Mouse (Mus musculus): Measurements from ENCODE around the gene Aldh1b1.

Aldh1b1 gene

GRCm38 (mm10) chr4:45824761-45825556 lies 26.1 kb downstream of the Aldh1b1 start:
- WGBS: 45% methylated on average over 14 of the region's 14 CpGs

- WGBS: 2% methylated on average over 90 of the region's 91 CpGs
Measured at GRCm38 (mm10) chr4:45826275-45827040, 27.6 kb downstream of the Aldh1b1 start, which contains the start of gene Igfbpl1. Igfbpl1 (minus strand) TSS chr4:45826923.

GRCm38 (mm10) chr4:45829907-45830759 lies 31.3 kb downstream of the Aldh1b1 start:
- WGBS: 63% methylated on average over 13 of the region's 13 CpGs

GRCm38 (mm10) chr4:45831996-45832395 lies 33.2 kb downstream of the Aldh1b1 start:
- 50% methylated on average over 7 of the region's 7 CpGs for WGBS

GRCm38 (mm10) chr4:45833461-45833860 lies 34.6 kb downstream of the Aldh1b1 start:
- 60% methylated on average over 5 of the region's 5 CpGs for WGBS

- 36% methylated on average over 14 of the region's 14 CpGs for WGBS
Measured at GRCm38 (mm10) chr4:45844355-45844754, 45.5 kb downstream of the Aldh1b1 start.

GRCm38 (mm10) chr4:45846263-45846662 lies 47.4 kb downstream of the Aldh1b1 start:
- 97% methylated on average over 2 of the region's 2 CpGs for WGBS

- WGBS: 84% methylated on average over 10 of the region's 10 CpGs
Measured at GRCm38 (mm10) chr4:45848109-45848824, 49.4 kb downstream of the Aldh1b1 start, which contains the start of gene Stra6l. Stra6l (plus strand) TSS chr4:45848664.

- 65% methylated on average over 10 of the region's 10 CpGs for WGBS
Measured at GRCm38 (mm10) chr4:45848825-45849156, 50.0 kb downstream of the Aldh1b1 start.

- WGBS: 80% methylated on average over 1 of the region's 1 CpGs
Measured at GRCm38 (mm10) chr4:45849419-45849818, 50.6 kb downstream of the Aldh1b1 start.

GRCm38 (mm10) chr4:45851640-45852051 lies 52.8 kb downstream of the Aldh1b1 start:
- 74% methylated on average over 3 of the region's 3 CpGs for WGBS

- 79% methylated on average over 15 of the region's 15 CpGs for WGBS
Measured at GRCm38 (mm10) chr4:45853496-45854246, 54.8 kb downstream of the Aldh1b1 start.
